Mouse (Mus musculus) spleen, adult 2 months (tissue): Measurements from ENCODE around the gene Nos1ap. TPM values are rescaled to one million over a fixed set of nuclear protein-coding genes. Genes with fewer than 3 reads are reported as not detected.

Source experiments
- DNase-seq, 2 experiments: peaks; one replicate each; pipeline versions ENCODE4 v3.0.0 to v3.0.0-alpha.2; 2012 to 2021; ENCODE audit warnings: low spot score in 2 of 2, low read depth in 1 of 2
- H3K27ac ChIP-seq: fragments of 200-500 bp; 2 replicates; pipeline ENCODE4 v1.5.1; 2012; ENCODE audit warnings: low read length, inconsistent platforms; ENCODE audit not compliant: insufficient read depth
- H3K27me3 ChIP-seq: fragments of 200-500 bp; 2 replicates; pipeline ENCODE4 v1.6.1; 2012; ENCODE audit warnings: mild to moderate bottlenecking, moderate library complexity, low read length, inconsistent platforms; ENCODE audit not compliant: control insufficient read depth, insufficient read depth
- H3K36me3 ChIP-seq: fragments of 200-500 bp; 2 replicates; pipeline ENCODE4 v1.6.1; 2012; ENCODE audit warnings: mild to moderate bottlenecking, low read length, inconsistent platforms; ENCODE audit not compliant: control insufficient read depth, insufficient read depth
- H3K4me1 ChIP-seq: fragments of 200-500 bp; 2 replicates; pipeline ENCODE4 v1.6.1; 2011; ENCODE audit warnings: inconsistent platforms; ENCODE audit not compliant: control insufficient read depth, insufficient read depth, insufficient read length
- H3K4me3 ChIP-seq: fragments of 200-500 bp; 2 replicates; pipeline ENCODE4 v1.5.1; 2011; ENCODE audit warnings: mild to moderate bottlenecking, inconsistent platforms; ENCODE audit not compliant: insufficient read depth, insufficient read length; ENCODE audit errors: extremely low read depth
- CTCF ChIP-seq: fragments of 200-500 bp; IDR thresholded peaks from 2 replicates; pipeline ENCODE4 v1.5.1; 2011; ENCODE audit warnings: mild to moderate bottlenecking, inconsistent platforms; ENCODE audit not compliant: insufficient read depth, insufficient read length, insufficient replicate concordance; ENCODE audit errors: extremely low read depth
- POLR2A ChIP-seq: fragments of 200-500 bp; IDR thresholded peaks from 2 replicates; pipeline ENCODE4 v1.6.1; 2011; ENCODE audit warnings: low read depth, low read length, inconsistent platforms
- WGBS: fragments of 180-500 bp; shearing (Covaris S2); methylation state at CpG from one replicate; pipeline ENCODE4 v1.1.7; 2018; 5-methylcytosine and 5-hydroxymethylcytosine counted together
- polyA plus RNA-seq: library from polyadenylated mRNA; depleted of rRNA; stranded (reverse); fragments of >200 nt; gene quantifications from 2 replicates; pipeline ENCODE4 v1.2.3, GENCODE M21; 2012

Nos1ap gene
- polyA plus RNA-seq, 1 experiment, result 8.1 TPM

GRCm38 (mm10) chr1:170579063-170579462 lies 10.6 kb downstream of the Nos1ap start:
- TF ChIP-seq POLR2A (no peak), CTCF (no peak)

GRCm38 (mm10) chr1:170576728-170577065 lies 13.0 kb downstream of the Nos1ap start:
- Histone ChIP-seq H3K36me3 (no peaks in the 10 kb centered on the region), H3K4me3 (no peak overlapping the region), H3K4me1 (no peaks in the 10 kb centered on the region), H3K27me3 (no peaks in the 10 kb centered on the region), H3K27ac (no peak overlapping the region)
- TF ChIP-seq CTCF, result no peak
- TF ChIP-seq POLR2A, result no peak
- WGBS, result 47% methylated on average over 6 of the region's 6 CpGs
- DNase-seq, result no peak

More at GRCm38 (mm10) chr1:170579063-170579462, 10.6 kb downstream of the Nos1ap start:
- Histone ChIP-seq H3K36me3 (no peaks in the 10 kb centered on the region), H3K4me3 (no peak overlapping the region), H3K4me1 (no peaks in the 10 kb centered on the region), H3K27me3 (no peaks in the 10 kb centered on the region), H3K27ac (no peak overlapping the region)
- no peak for DNase-seq
- 95% methylated on average over 4 of the region's 4 CpGs for WGBS

- no peaks in the 10 kb centered on the region for H3K36me3 ChIP-seq
- 19% methylated on average over 6 of the region's 6 CpGs for WGBS
- no peak for DNase-seq
- no peak overlapping the region for H3K27ac ChIP-seq
- H3K4me1 ChIP-seq, result no peaks in the 10 kb centered on the region
- H3K27me3 ChIP-seq, result no peaks in the 10 kb centered on the region
- no peak for TF ChIP-seq CTCF
- no peak for TF ChIP-seq POLR2A
- no peak overlapping the region for H3K4me3 ChIP-seq
These were observed 13.5 kb downstream of the Nos1ap start for GRCm38 (mm10) chr1:170576012-170576727.

- no peaks in the 10 kb centered on the region for H3K27me3 ChIP-seq
- no peak overlapping the region for H3K4me3 ChIP-seq
- no peaks in the 10 kb centered on the region for H3K4me1 ChIP-seq
- 91% methylated on average over 7 of the region's 7 CpGs for WGBS
- no peak for DNase-seq
- TF ChIP-seq CTCF, result no peak
- no peak for TF ChIP-seq POLR2A
- H3K27ac ChIP-seq, result no peak overlapping the region
- H3K36me3 ChIP-seq, result no peaks in the 10 kb centered on the region
These were observed 16.5 kb downstream of the Nos1ap start for GRCm38 (mm10) chr1:170573117-170573516.

GRCm38 (mm10) chr1:170566969-170567368 lies 22.7 kb downstream of the Nos1ap start:
- Histone ChIP-seq H3K27ac (no peak overlapping the region), H3K36me3 (no peaks in the 10 kb centered on the region), H3K27me3 (no peaks in the 10 kb centered on the region), H3K4me1 (no peaks in the 10 kb centered on the region), H3K4me3 (no peak overlapping the region)
- no peak for TF ChIP-seq POLR2A
- no peak for TF ChIP-seq CTCF
- WGBS, result 85% methylated on average over 4 of the region's 4 CpGs
- DNase-seq, result no peak

GRCm38 (mm10) chr1:170566538-170566937 lies 23.1 kb downstream of the Nos1ap start:
- H3K36me3 ChIP-seq, result no peaks in the 10 kb centered on the region
- DNase-seq, result no peak
- H3K27ac ChIP-seq, result no peak overlapping the region
- H3K4me1 ChIP-seq, result no peaks in the 10 kb centered on the region
- TF ChIP-seq POLR2A, result no peak
- TF ChIP-seq CTCF, result no peak
- no peak overlapping the region for H3K4me3 ChIP-seq
- 81% methylated on average over 2 of the region's 2 CpGs for WGBS
- no peaks in the 10 kb centered on the region for H3K27me3 ChIP-seq

- 32% methylated on average over 3 of the region's 3 CpGs for WGBS
- no peaks in the 10 kb centered on the region for H3K36me3 ChIP-seq
- no peaks in the 10 kb centered on the region for H3K27me3 ChIP-seq
- H3K4me3 ChIP-seq, result no peak overlapping the region
- TF ChIP-seq CTCF, result no peak
- H3K4me1 ChIP-seq, result no peaks in the 10 kb centered on the region
- DNase-seq, result no peak
- H3K27ac ChIP-seq, result no peak overlapping the region
These were observed 24.7 kb downstream of the Nos1ap start for GRCm38 (mm10) chr1:170564926-170565325.
